Mouse (Mus musculus) liver (tissue): ENCODE measurements around the gene Prorsd1.
A peak's percentile ranks its signal among the peaks of the same experiment; 100 is the strongest.

Experiments
- DNase-seq: peaks from one replicate; pipeline ENCODE4 v3.0.0-alpha.2; 2020; ENCODE audit warnings: mixed read lengths

The Prorsd1 gene

DNA sequence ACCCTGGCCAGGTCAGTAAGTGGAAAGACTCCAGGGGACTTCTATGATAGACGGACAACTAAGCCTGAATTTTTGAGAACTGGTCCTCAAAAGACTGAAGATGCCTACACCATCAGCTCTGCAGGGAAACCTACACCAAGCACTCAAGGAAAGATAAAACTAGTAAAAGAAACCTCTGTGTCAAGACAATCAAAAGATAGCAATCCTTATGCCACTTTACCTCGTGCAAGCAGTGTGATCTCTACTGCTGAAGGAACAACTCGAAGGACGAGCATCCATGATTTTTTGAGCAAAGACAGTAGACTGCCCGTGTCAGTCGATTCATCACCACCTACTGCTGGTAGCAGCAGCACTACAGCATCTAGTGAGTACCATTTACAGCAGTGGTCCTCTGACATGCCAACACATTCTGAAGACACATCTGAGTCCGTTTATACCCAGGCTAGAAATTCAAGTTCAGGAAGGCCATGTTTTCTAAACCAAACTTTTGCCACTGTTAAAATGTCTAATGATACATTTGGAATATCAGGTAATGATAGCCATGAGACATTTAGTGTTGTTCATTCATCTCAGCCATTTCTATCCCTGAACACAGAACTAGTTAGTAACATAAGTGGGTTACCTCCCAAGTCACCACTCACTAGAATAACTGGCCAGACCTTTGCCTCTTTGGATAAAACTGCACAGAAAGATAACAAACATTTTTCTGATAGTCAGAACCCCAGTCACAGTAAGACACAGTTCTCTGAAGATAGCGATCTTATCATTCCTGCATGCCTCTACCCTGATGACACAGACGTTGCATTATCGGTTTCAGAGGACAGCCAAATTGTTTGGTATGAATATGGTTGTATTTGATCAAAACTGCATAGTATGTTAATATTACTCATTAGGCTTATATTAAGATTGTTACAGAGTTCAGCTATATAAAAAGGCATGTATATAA lies 10.6 kb downstream of the Prorsd1 start:
- no peak for DNase-seq

- no peak for DNase-seq
Measured at GRCm38 (mm10) chr11:29496962-29497361, 17.9 kb downstream of the Prorsd1 start.

GRCm38 (mm10) chr11:29493135-29493534 lies 21.7 kb downstream of the Prorsd1 start:
- DNase-seq: peak; percentile 24

DNA sequence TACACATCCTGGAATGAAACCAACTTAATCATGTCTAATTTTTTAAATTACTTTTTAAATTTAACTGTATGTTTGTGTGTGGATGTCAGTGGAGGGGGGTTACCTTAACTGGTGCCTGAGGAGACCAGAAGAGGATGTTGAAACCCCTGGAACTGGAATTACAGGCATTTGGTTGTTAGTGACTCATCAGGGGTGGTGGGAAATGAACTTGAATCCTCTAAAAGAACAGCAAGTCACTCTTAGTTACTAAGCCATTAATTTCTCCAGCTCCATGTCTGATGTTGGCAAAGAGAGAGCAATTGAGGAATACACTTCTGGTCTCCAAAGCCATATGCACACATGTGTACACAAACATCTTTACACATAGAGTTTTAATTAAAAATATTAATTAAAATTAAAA lies 40.2 kb downstream of the Prorsd1 start:
- no peak for DNase-seq
